Mouse (Mus musculus) embryonic stem cell, embryonic (primary cell): ENCODE data around the gene Grwd1.

Experiments used
- CTCF ChIA-PET, 4 experiments: fragments of 300-600 bp in 2 of 4; fragments of 350-600 bp in 2 of 4; sonication (Branson Sonifier 250); formaldehyde crosslinking; loops; one replicate each; lab custom pipeline; 2022; ENCODE audit warnings: inconsistent platforms in 2 of 4; lab: Charles Lee
- POLR2A ChIA-PET, 4 experiments: fragments of 300-600 bp in 2 of 4; fragments of 350-600 bp in 2 of 4; sonication (Branson Sonifier 250); formaldehyde crosslinking; loops; one replicate each; lab custom pipeline; 2022; ENCODE audit warnings: antibody characterized with exemption in 4 of 4, inconsistent platforms in 1 of 4; lab: Charles Lee

The Grwd1 gene

DNA sequence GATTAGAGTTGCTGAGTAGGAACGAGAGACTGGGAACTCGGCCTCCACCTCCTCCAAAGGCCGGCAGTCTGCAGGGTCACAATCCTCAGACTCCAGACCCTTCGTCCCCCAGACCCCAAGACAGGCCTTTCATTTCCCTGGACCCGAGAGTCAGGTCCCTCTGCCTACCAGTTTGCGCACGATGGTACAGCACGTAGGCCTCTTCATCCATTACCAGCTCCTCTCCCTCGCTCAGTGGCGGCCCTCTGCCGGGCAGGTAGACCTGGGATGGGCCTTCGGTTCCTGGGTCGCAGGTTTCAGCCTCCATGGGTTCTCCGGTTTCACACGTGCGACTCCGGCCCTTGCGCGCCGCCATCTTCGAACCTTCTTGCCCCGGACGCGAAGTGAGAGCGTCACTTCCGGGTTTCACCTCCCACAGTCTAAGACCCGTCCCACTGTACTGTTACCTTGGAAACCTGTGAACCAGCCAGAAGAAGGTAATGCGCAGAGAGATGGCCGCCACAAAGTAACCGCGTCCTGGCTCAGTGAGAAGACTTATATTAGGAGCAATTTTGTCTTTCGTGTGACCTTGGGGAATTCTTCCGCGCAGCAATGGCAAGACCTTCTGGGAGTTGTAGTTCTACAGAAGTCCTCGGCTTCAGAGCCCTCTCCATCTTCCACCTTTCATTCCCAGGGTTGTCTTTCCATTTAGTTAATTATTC, at the start of gene Grwd1:
Gene Grwd1 (minus strand): TSS at position 518 of the 701 bp plus-strand sequence.
- ChIA-PET POLR2A (interaction anchor here in 2 of 4 experiments (0.7 to 2.7 kb wide), 13 partner anchors 10 to 113 kb away, joined by 3 to 26 read pairs (median 7); partner anchors contain the start of genes Cyth2 (in 2 of the 2), Kdelr1 (in 1 of the 2), Sphk2 (in 1 of the 2) and Syngr4 (in 1 of the 2)), CTCF (no interaction called here)

- ChIA-PET CTCF (interaction anchor here in 2 of 4 experiments (0.6 to 2.1 kb wide), 4 partner anchors 8 to 206 kb away, joined by 3 to 6 read pairs (median 3); partner anchors contain the start of genes Fam83e (in 1 of the 2), Kdelr1 (in 1 of the 2) and Nomo1 (in 1 of the 2)), POLR2A (interaction anchor here in 3 of 4 experiments (0.9 to 2.2 kb wide), 8 partner anchors 8 to 163 kb away, joined by 3 to 13 read pairs (median 6); partner anchors contain the start of genes Syngr4 (in 3 of the 3), Tmem143 (in 3 of the 3), Kdelr1 (in 1 of the 3) and Sphk2 (in 1 of the 3))
Measured at GRCm38 (mm10) chr7:45880531-45880930, 49.8 kb upstream of the Grwd1 start.

GRCm38 (mm10) chr7:45878278-45878677, 47.5 kb upstream of the Grwd1 start, which contains the start of gene Grin2d:
Gene Grin2d (minus strand): TSS chr7:45878378.
- CTCF ChIA-PET = interaction anchor here in 2 of 4 experiments (0.6 kb wide), 2 partner anchors 18 to 21 kb away, joined by 4 to 5 read pairs; no protein-coding TSS in a partner anchor
- POLR2A ChIA-PET = interaction anchor here in 3 of 4 experiments (0.6 to 1.7 kb wide), 9 partner anchors 10 to 320 kb away, joined by 3 to 6 read pairs (median 4); partner anchors contain the start of genes Syngr4 (in 1 of the 3) and Tmem143 (in 1 of the 3)

DNA sequence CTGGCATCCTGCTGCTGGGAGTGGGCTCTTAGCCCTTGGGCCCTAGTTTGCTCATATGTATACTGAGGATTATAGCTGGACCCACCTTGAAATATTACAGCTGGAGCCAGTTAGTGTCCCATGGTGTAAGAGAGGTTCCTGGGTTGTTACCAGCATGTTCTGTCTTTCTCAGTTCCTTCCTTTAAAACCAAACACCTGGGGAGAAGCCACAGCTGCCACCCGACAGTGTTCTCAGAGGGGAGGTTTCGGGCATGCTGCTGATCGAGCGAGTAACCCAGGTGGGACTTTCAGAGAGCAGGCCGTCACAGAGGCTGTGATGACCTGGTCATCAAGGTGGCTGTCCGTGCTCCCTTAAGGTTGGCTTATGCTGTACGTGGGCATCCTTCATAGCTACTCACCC, 46.2 kb upstream of the Grwd1 start:
- ChIA-PET POLR2A (interaction anchor here in 2 of 4 experiments (0.6 to 5.1 kb wide), 6 partner anchors 11 to 363 kb away, joined by 3 to 68 read pairs (median 4); partner anchors contain the start of genes Emp3 (in 1 of the 2), Syngr4 (in 1 of the 2) and Tmem143 (in 1 of the 2)), CTCF (no interaction called here)

GRCm38 (mm10) chr7:45873061-45873947, 42.6 kb upstream of the Grwd1 start:
- POLR2A ChIA-PET = interaction anchor here (0.6 to 5.1 kb wide), 87 partner anchors 8 to 1760 kb away, joined by 3 to 68 read pairs (median 4); partner anchors contain the start of genes Cyth2 (in 3 of the 4), Fam83e (in 3 of the 4), Sphk2 (in 3 of the 4) and Syngr4 (in 3 of the 4)
- CTCF ChIA-PET = interaction anchor here (0.5 to 3.0 kb wide), 55 partner anchors 8 to 921 kb away, joined by 3 to 32 read pairs (median 4); partner anchors contain the start of genes Kcna7 (in 2 of the 4), Syngr4 (in 2 of the 4), Tmem143 (in 2 of the 4) and Abcc8 (in 1 of the 4)

GRCm38 (mm10) chr7:45872624-45873023, 41.9 kb upstream of the Grwd1 start, which contains the start of gene Kdelr1:
Gene Kdelr1 (plus strand): TSS chr7:45872772.
- POLR2A ChIA-PET = interaction anchor here (0.6 to 5.1 kb wide), 78 partner anchors 9 to 1759 kb away, joined by 3 to 68 read pairs (median 5); partner anchors contain the start of genes Cyth2 (in 3 of the 4), Sphk2 (in 3 of the 4), Syngr4 (in 3 of the 4) and Tmem143 (in 3 of the 4)

GRCm38 (mm10) chr7:45870282-45871058, 39.7 kb upstream of the Grwd1 start:
- ChIA-PET POLR2A (interaction anchor here in 2 of 4 experiments (0.5 to 2.0 kb wide), 4 partner anchors 17 to 821 kb away, joined by 3 to 8 read pairs (median 4); no protein-coding TSS in a partner anchor), CTCF (interaction anchor here in 1 of 4 experiments (0.7 kb wide), 1 partner anchor 121 kb away, joined by 3 read pairs; no protein-coding TSS in a partner anchor)

More at GRCm38 (mm10) chr7:45872624-45873023, 41.9 kb upstream of the Grwd1 start, which contains the start of gene Kdelr1:
- CTCF ChIA-PET = interaction anchor here (0.6 to 3.0 kb wide), 49 partner anchors 9 to 921 kb away, joined by 3 to 32 read pairs (median 5); partner anchors contain the start of genes Syngr4 (in 2 of the 4), Tmem143 (in 2 of the 4), Ccdc114 (in 1 of the 4) and Cyth2 (in 1 of the 4)

GRCm38 (mm10) chr7:45869787-45870186, 39.0 kb upstream of the Grwd1 start:
- CTCF ChIA-PET = interaction anchor here in 1 of 4 experiments (1.2 kb wide), 1 partner anchor 169 kb away, joined by 4 read pairs; no protein-coding TSS in a partner anchor
- POLR2A ChIA-PET = interaction anchor here in 2 of 4 experiments (0.9 to 2.0 kb wide), 4 partner anchors 18 to 51 kb away, joined by 3 to 8 read pairs (median 4); no protein-coding TSS in a partner anchor

- ChIA-PET POLR2A (interaction anchor here in 3 of 4 experiments (0.6 to 2.0 kb wide), 5 partner anchors 15 to 897 kb away, joined by 3 to 8 read pairs (median 4); no protein-coding TSS in a partner anchor), CTCF (interaction anchor here in 1 of 4 experiments (1.2 kb wide), 1 partner anchor 170 kb away, joined by 4 read pairs; no protein-coding TSS in a partner anchor)
Measured at GRCm38 (mm10) chr7:45869107-45869670, 38.4 kb upstream of the Grwd1 start.

GRCm38 (mm10) chr7:45867871-45868270, 37.1 kb upstream of the Grwd1 start:
- CTCF ChIA-PET = interaction anchor here in 1 of 4 experiments (0.6 kb wide), 1 partner anchor 129 kb away, joined by 3 read pairs; no protein-coding TSS in a partner anchor
- POLR2A ChIA-PET = interaction anchor here in 2 of 4 experiments (0.5 to 0.7 kb wide), 3 partner anchors 13 to 117 kb away, joined by 3 to 4 read pairs (median 3); no protein-coding TSS in a partner anchor

DNA sequence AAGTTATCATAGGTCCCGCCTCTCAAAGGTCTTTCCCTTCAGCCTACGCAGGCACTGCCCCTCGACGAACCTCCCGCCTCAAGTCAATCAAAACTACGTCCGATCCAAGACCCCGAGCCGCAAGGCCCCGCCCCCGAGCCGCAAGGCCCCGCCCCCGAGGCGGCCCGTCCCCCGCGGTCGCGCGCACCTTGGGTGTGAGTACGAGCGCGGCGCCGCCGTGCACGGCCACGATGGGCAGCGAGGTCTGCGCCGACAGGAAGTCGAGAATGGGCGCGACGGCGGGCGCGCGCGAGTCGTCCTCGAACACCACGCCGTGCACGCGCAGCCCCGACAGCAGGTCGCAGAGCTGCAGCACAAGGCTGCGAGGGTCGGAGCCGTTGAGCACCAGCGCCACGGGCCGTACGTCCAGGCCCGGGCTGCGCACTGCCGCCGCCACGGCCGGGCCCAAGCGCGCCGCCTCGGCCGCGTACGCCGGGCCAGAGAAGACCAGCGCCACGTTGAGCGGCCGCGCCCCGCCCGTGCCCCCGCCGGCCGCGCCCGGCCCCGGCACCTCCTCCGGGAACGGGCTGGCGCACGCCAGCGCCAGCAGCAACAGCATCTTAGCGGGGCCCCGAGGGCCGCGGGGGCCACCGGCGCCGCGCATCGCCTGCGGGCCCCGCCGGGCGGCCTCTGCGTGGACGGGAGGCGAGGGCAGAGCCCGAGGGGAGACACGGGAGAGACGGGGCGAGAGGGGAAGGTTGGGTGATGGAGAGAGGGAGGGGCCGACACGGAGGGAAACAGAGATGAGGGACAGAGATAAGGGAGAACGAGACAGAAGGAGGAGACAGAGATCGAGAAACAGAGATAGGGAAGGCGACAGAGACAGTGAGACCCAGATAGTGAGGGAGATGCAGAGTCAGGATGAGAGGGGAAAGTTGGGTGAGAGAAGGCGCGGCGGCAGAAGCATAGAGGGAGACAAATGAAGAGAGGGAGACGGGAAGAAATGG, 35.5 kb upstream of the Grwd1 start:
- ChIA-PET POLR2A (interaction anchor here in 3 of 4 experiments (0.6 to 1.0 kb wide), 8 partner anchors 9 to 867 kb away, joined by 3 to 11 read pairs (median 4); partner anchors contain the start of genes Grin2d (in 2 of the 3), Sphk2 (in 1 of the 3), Syngr4 (in 1 of the 3) and Tmem143 (in 1 of the 3)), CTCF (interaction anchor here in 2 of 4 experiments (0.6 to 1.0 kb wide), 4 partner anchors 27 to 88 kb away, joined by 3 read pairs; no protein-coding TSS in a partner anchor)

- ChIA-PET POLR2A (interaction anchor here in 2 of 4 experiments (0.7 to 3.0 kb wide), 2 partner anchors 9 to 271 kb away, joined by 4 to 16 read pairs; partner anchors contain the start of gene Kdelr1 (in 1 of the 2)), CTCF (no interaction called here)
Measured at GRCm38 (mm10) chr7:45864435-45864834, 33.7 kb upstream of the Grwd1 start.

GRCm38 (mm10) chr7:45862804-45863203, 32.1 kb upstream of the Grwd1 start:
- ChIA-PET CTCF (interaction anchor here in 2 of 4 experiments (1.0 to 1.5 kb wide), 5 partner anchors 10 to 123 kb away, joined by 3 to 5 read pairs (median 4); partner anchors contain the start of gene Kdelr1 (in 2 of the 2)), POLR2A (interaction anchor here in 2 of 4 experiments (0.8 to 3.0 kb wide), 10 partner anchors 10 to 117 kb away, joined by 3 to 16 read pairs (median 5); partner anchors contain the start of genes Kdelr1 (in 2 of the 2), Syngr4 (in 2 of the 2), Tmem143 (in 2 of the 2) and Cyth2 (in 1 of the 2))
